Mouse (Mus musculus): ENCODE results near the gene Ptpn12. TPM values are rescaled to one million over a fixed set of nuclear protein-coding genes. Genes with fewer than 3 reads are reported as not detected.

Gene Ptpn12
- polyA plus RNA-seq, 1 experiment from 2014 or later: 25.6 TPM

- peaks cover 8% of the 10 kb centered on the region for H3K36me3 ChIP-seq (replicated peaks)
- 93% methylated on average over 3 of the region's 3 CpGs for WGBS
- no peaks in the 10 kb centered on the region for H3K9me3 ChIP-seq
- peaks cover 16% of the 10 kb centered on the region for H3K4me1 ChIP-seq
- H3K4me3 ChIP-seq: no peak overlapping the region
- no peak for DNase-seq (ENCODE audit: low spot score)
- no peak overlapping the region for H3K27ac ChIP-seq (replicated peaks)
- H3K27me3 ChIP-seq (replicated peaks; ENCODE audit: low read depth, poor library complexity, severe bottlenecking): no peaks in the 10 kb centered on the region
These were observed 113.2 kb downstream of the Ptpn12 start for GRCm38 (mm10) chr5:20942523-20942922.

DNA sequence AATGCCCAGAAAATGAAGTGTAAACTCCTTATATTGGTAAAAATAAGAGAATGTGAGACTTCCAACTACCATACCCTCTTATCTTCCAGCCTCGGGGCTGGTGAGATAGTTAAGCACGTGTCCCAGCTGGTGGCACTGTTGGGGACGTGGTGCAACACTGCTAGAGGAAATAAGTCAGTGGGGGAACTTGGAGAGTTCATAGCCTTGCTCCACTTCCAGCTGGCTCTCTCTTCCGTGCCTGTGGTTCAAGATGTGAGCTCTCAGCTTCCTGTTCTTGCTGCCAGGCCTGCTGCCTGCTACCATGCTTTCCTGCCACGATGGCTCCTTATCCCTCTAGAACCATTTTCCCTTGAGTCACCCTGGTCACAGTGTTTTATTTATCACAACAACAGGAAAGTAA is 114.5 kb downstream of the Ptpn12 start:
- Histone ChIP-seq H3K27me3 (replicated peaks; ENCODE audit: low read depth, poor library complexity, severe bottlenecking) (no peaks in the 10 kb centered on the region), H3K4me1 (peaks cover 16% of the 10 kb centered on the region), H3K9me3 (no peaks in the 10 kb centered on the region), H3K4me3 (no peak overlapping the region), H3K27ac (replicated peaks) (no peak overlapping the region), H3K36me3 (replicated peaks) (peaks cover 8% of the 10 kb centered on the region)
- WGBS: 54% methylated on average over 5 of the region's 5 CpGs
- no peak for DNase-seq (ENCODE audit: low spot score)

GRCm38 (mm10) chr5:20940696-20941095 is 115.0 kb downstream of the Ptpn12 start:
- H3K27ac ChIP-seq (replicated peaks): no peak overlapping the region
- H3K4me1 ChIP-seq: peaks cover 16% of the 10 kb centered on the region
- H3K4me3 ChIP-seq: no peak overlapping the region
- H3K9me3 ChIP-seq: no peaks in the 10 kb centered on the region
- no peaks in the 10 kb centered on the region for H3K27me3 ChIP-seq (replicated peaks; ENCODE audit: low read depth, poor library complexity, severe bottlenecking)
- H3K36me3 ChIP-seq (replicated peaks): peaks cover 8% of the 10 kb centered on the region
- DNase-seq (ENCODE audit: low spot score): no peak
- 85% methylated on average over 4 of the region's 4 CpGs for WGBS

GRCm38 (mm10) chr5:20940040-20940571 is 115.6 kb downstream of the Ptpn12 start:
- no peaks in the 10 kb centered on the region for H3K27me3 ChIP-seq (replicated peaks; ENCODE audit: low read depth, poor library complexity, severe bottlenecking)
- H3K9me3 ChIP-seq: no peaks in the 10 kb centered on the region
- peaks cover 8% of the 10 kb centered on the region for H3K36me3 ChIP-seq (replicated peaks)
- H3K4me3 ChIP-seq: no peak overlapping the region
- WGBS: 88% methylated on average over 6 of the region's 6 CpGs
- peaks cover 13% of the 10 kb centered on the region for H3K4me1 ChIP-seq
- DNase-seq (ENCODE audit: low spot score): no peak
- H3K27ac ChIP-seq (replicated peaks): no peak overlapping the region

DNA sequence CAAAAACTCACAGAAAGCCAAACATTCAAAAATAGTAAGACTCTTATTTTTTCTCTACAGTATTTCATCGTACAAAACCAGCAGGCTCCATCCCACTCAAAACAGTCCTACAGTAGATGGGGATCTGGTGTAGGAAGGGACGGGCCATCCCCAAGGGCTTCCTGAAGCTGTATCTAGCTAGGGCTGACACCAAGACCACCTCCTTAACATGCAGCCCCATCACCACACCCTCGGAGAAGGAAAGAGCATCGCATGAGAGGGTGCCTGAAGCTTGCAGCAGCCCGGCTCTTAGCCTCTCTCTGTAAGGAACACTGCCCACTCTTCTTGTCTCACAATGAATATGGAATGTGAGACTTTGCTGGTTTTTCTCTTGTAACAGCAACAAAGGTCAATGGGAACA is 117.2 kb downstream of the Ptpn12 start:
- whole genome bisulfite sequencing: 78% methylated on average over 5 of the region's 5 CpGs
- H3K36me3 ChIP-seq (replicated peaks): peaks cover 8% of the 10 kb centered on the region
- no peak for DNase-seq (ENCODE audit: low spot score)
- H3K9me3 ChIP-seq: no peaks in the 10 kb centered on the region
- H3K27ac ChIP-seq (replicated peaks): no peak overlapping the region
- peaks cover 13% of the 10 kb centered on the region for H3K4me1 ChIP-seq
- H3K4me3 ChIP-seq: no peak overlapping the region
- H3K27me3 ChIP-seq (replicated peaks; ENCODE audit: low read depth, poor library complexity, severe bottlenecking): no peaks in the 10 kb centered on the region

Other genes starting within 250 kb of the Ptpn12 start
- gene Phtf2, start 173.8 kb downstream of the Ptpn12 start, polyA plus RNA-seq (2016; fragmentation: Nextera tagmentation; extraction: Ambion mirVana): 20.2 and 21.4 TPM in 2 replicates
- gene Tmem60, start 173.7 kb downstream of the Ptpn12 start, polyA plus RNA-seq (2016; fragmentation: Nextera tagmentation; extraction: Ambion mirVana): 49.5 and 51.2 TPM in 2 replicates
- gene Rsbn1l, start 99.5 kb downstream of the Ptpn12 start, polyA plus RNA-seq (2016; fragmentation: Nextera tagmentation; extraction: Ambion mirVana): 4.7 and 5.0 TPM in 2 replicates
- 0.85 and 1.5 TPM in 2 replicates for gene Gsap, start 130.3 kb upstream of the Ptpn12 start, polyA plus RNA-seq (2016; fragmentation: Nextera tagmentation; extraction: Ambion mirVana)

Data from embryonic facial prominence, embryonic 10.5 days (tissue).